ENCODE assay signal across 8 mouse cellular contexts in the genomic region with DNA sequence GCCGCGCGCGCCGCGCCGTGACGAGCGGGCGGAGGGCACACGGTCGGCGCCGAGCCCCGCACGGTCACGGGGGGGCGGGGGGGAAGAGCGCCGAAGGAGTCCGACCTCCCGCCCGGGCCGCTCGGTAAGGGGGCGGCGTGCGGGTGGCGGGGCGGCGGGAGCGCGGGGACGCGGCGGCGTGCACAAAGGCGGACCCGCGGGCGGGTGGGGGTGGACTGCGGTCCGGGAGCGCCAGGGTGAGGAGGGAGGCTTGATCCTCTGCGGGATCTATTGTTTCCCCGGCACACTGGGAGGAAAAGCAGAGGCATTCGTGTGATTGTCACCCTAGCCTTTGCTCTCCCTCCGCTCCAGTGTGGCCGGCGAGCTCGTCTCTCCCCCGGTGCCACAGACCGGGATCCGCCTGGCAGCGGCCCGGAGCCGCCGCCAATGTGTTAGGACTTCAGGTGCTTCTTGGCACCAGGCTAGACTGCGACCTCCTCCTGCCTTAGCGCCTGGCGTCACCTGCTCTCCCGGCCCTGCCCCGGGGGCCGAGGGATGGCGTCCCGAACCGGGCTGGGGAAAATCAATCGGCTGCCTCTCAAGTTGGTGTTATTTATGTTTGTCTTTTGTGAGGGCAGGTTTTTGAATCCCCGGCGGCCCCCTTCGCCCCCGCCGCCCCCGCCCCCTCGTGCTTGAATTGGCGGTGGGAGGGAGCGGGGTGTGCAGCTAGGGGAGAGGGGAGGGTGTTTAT. TPM values are rescaled to one million over a fixed set of nuclear protein-coding genes. Genes with fewer than 3 reads are reported as not detected.
DNase-seq lines count a peak whose midpoint lies in the region; ATAC-seq lines count a peak whose summit lies in the region.

No protein-coding gene starts in this region.

- no peaks in the 10 kb centered on the region for H3K27me3 ChIP-seq in embryonic facial prominence, embryonic 13.5 days
- no peaks in the 10 kb centered on the region for H3K27me3 ChIP-seq in heart, embryonic 12.5 days (replicated peaks)
- H3K27me3 ChIP-seq in kidney, embryonic 16.5 days (ENCODE audit: insufficient read depth, low read length): no peaks in the 10 kb centered on the region
- peaks cover 13% of the 10 kb centered on the region for H3K27me3 ChIP-seq in liver, embryonic 13.5 days

- no peaks in the 10 kb centered on the region for H3K9me3 ChIP-seq in embryonic facial prominence, embryonic 13.5 days
- no peaks in the 10 kb centered on the region for H3K9me3 ChIP-seq in heart, embryonic 12.5 days (replicated peaks)
- no peaks in the 10 kb centered on the region for H3K9me3 ChIP-seq in kidney, embryonic 16.5 days (ENCODE audit: low read length)
- H3K9me3 ChIP-seq in liver, embryonic 13.5 days (replicated peaks): no peaks in the 10 kb centered on the region

- peak overlapping the region; percentile 90 for H3K27ac ChIP-seq in embryonic facial prominence, embryonic 13.5 days
- H3K27ac ChIP-seq in heart, embryonic 12.5 days (ENCODE audit: poor library complexity, severe bottlenecking): peak overlapping the region; percentile 83
- H3K27ac ChIP-seq in kidney, embryonic 16.5 days (ENCODE audit: low read length): peak overlapping the region; percentile 93
- H3K27ac ChIP-seq in liver, embryonic 13.5 days: peak overlapping the region; percentile 68

- H3K36me3 ChIP-seq in embryonic facial prominence, embryonic 13.5 days: no peaks in the 10 kb centered on the region
- peaks cover 9% of the 10 kb centered on the region; the same call in 1 of the 2 replicates for H3K36me3 ChIP-seq in heart, embryonic 12.5 days
- no peaks in the 10 kb centered on the region for H3K36me3 ChIP-seq in kidney, embryonic 16.5 days (ENCODE audit: insufficient read depth, low read length)
- no peaks in the 10 kb centered on the region for H3K36me3 ChIP-seq in liver, embryonic 13.5 days

- peaks cover 10% of the 10 kb centered on the region for H3K4me1 ChIP-seq in embryonic facial prominence, embryonic 13.5 days
- H3K4me1 ChIP-seq in heart, embryonic 12.5 days (replicated peaks): peaks cover 16% of the 10 kb centered on the region; the same call in 1 of the 2 replicates
- peaks cover 10% of the 10 kb centered on the region for H3K4me1 ChIP-seq in kidney, embryonic 16.5 days (ENCODE audit: insufficient read depth, low read length)
- H3K4me1 ChIP-seq in liver, embryonic 13.5 days (replicated peaks): peaks cover 9% of the 10 kb centered on the region; the same call in 1 of the 2 replicates

- peak; percentile 67 for ATAC-seq in embryonic facial prominence, embryonic 13.5 days (ENCODE audit: insufficient number of reproducible peaks, insufficient read depth, low FRiP score, low TSS enrichment, low read depth)
- ATAC-seq in heart, embryonic 12.5 days (ENCODE audit: insufficient number of reproducible peaks, low FRiP score): peak; percentile 75
- peak; percentile 87 for ATAC-seq in kidney, embryonic 16.5 days (ENCODE audit: low FRiP score, low TSS enrichment)
- peak; percentile 69 for ATAC-seq in liver, embryonic 13.5 days (ENCODE audit: low read depth)

- H3K9ac ChIP-seq in embryonic facial prominence, embryonic 13.5 days: peak overlapping the region; percentile 89
- peak overlapping the region; percentile 92 for H3K9ac ChIP-seq in heart, embryonic 12.5 days
- peak overlapping the region; percentile 95 for H3K9ac ChIP-seq in kidney, embryonic 16.5 days (replicated peaks; ENCODE audit: low read length)
- peak overlapping the region; percentile 75 for H3K9ac ChIP-seq in liver, embryonic 13.5 days

- peak overlapping the region; percentile 76 for H3K4me3 ChIP-seq in embryonic facial prominence, embryonic 13.5 days
- H3K4me3 ChIP-seq in heart, embryonic 12.5 days: peak overlapping the region; percentile 81
- H3K4me3 ChIP-seq in kidney, embryonic 16.5 days (ENCODE audit: low read length): peak overlapping the region; percentile 77
- H3K4me3 ChIP-seq in liver, embryonic 13.5 days (replicated peaks): peak overlapping the region; percentile 68

- under 1% methylated on average over 57 of the region's 77 CpGs for WGBS in embryonic facial prominence, embryonic 13.5 days
- 0% methylated on average over 63 of the region's 77 CpGs for WGBS in heart, embryonic 12.5 days
- under 1% methylated on average over 39 of the region's 77 CpGs for WGBS in kidney, embryonic 16.5 days
- WGBS in liver, embryonic 13.5 days (ENCODE audit: insufficient replicate concordance): under 1% methylated on average over 61 of the region's 77 CpGs

- peak overlapping the region; percentile 81 for H3K4me2 ChIP-seq in embryonic facial prominence, embryonic 13.5 days
- H3K4me2 ChIP-seq in heart, embryonic 12.5 days: peak overlapping the region; percentile 78
- H3K4me2 ChIP-seq in kidney, embryonic 16.5 days (replicated peaks; ENCODE audit: low read depth, low read length): peak overlapping the region; percentile 88
- H3K4me2 ChIP-seq in liver, embryonic 13.5 days: peak overlapping the region; percentile 81

- DNase-seq in B cell, adult 2 months: peak; percentile 2 to 7
- peak; percentile 31 to 41 for DNase-seq in adrenal gland, postnatal 4 days (ENCODE audit: low spot score in 2 of 2)
- DNase-seq in liver, embryonic 13.5 days: peak; percentile 32
- peak; percentile 87 for DNase-seq in neural tube, embryonic 10.5 days (ENCODE audit: extremely low spot score, low spot score)
- DNase-seq in urinary bladder, postnatal 14 days (ENCODE audit: low spot score): peak; percentile 41

RNA-seq across cellular contexts. Expression of a gene that starts 0.8 kb away (rescaled TPM):
- 10 to 100 TPM; 67.0 to 67.4 TPM for total RNA-seq in adrenal gland, postnatal 4 days (2021)
- 19.0 and 19.7 TPM in 2 replicates for polyA plus RNA-seq in embryonic facial prominence, embryonic 13.5 days (2015; fragmentation: Nextera tagmentation; extraction: Ambion mirVana)
- 17.4 and 19.0 TPM in 2 replicates for polyA plus RNA-seq in heart, embryonic 12.5 days (2016; fragmentation: Nextera tagmentation; extraction: Ambion mirVana)
- 14.9 and 15.9 TPM in 2 replicates for polyA plus RNA-seq in kidney, embryonic 16.5 days (2015; fragmentation: Nextera tagmentation; extraction: Ambion mirVana)
- 3.6 and 3.8 TPM in 2 replicates for polyA plus RNA-seq in liver, embryonic 13.5 days (2015; fragmentation: Nextera tagmentation; extraction: Ambion mirVana)

Comparison
In these comparisons a context has a peak if more than half of its experiments do, and no peak if none do; other contexts are left out.
1. Peak in every context shown above with its lines: DNase-seq, ATAC-seq, H3K4me3 ChIP-seq and H3K27ac ChIP-seq.
2. DNase-seq: peak in every context shown above with its lines; median percentile 87 in neural tube, embryonic 10.5 days; 41 in urinary bladder, postnatal 14 days; 36 in adrenal gland, postnatal 4 days; 32 in liver, embryonic 13.5 days; 4 in B cell, adult 2 months.